Mouse (Mus musculus): ENCODE results near the gene Txn2. TPM values are rescaled to one million over a fixed set of nuclear protein-coding genes. Genes with fewer than 3 reads are reported as not detected.
"Not testable (repeated sequence)": the region's sequence is repeated elsewhere in the genome, so short reads cannot be mapped to it uniquely, and the experiment has no call there.

Txn2 gene
- polyA plus RNA-seq, 2 experiments from 2014 or later = 232 to 276 TPM

GRCm38 (mm10) chr15:77875953-77876352 lies 52.9 kb downstream of the Txn2 start:
- ATAC-seq = no peak

- ATAC-seq = no peak
Observed at GRCm38 (mm10) chr15:77874807-77875206, 54.0 kb downstream of the Txn2 start.

DNA sequence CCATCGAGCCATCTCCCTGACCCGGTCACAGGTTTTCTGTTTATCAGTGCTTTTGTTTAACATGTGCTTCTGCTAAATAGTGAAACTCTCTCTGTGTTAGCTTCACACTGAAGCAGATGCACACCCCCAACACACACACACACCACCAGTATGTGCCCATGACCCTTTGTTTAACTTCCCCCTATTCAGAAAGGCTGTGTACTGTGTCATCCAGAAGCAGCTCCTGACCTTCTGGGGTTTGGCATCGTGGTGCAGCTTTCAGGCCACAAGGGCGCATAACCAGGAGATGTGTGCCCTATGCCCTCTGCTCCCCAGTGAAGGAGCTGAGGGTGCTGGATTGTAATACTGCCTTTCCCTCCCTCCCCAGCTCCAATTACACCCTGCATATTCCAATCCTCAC lies 54.5 kb downstream of the Txn2 start:
- no peak for ATAC-seq

DNA sequence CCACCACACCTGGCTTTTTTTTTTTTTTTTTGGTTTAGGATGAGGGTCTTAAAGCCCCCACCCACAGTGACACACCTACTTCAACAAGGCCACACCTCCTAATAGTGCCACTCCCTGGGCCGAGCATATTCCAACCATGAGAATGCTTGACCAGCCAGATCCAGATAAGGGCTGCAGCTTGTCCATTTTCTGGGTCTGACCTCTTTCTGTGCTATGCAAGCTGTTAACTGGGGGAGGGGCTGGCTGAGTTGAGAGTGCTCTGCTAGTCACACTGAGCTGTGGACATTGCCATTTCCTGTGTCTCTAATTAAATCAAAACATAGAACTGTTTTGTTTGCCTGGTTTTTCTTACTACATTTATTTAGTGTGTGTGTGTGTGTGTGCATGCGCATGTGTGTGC lies 55.2 kb downstream of the Txn2 start:
- peak; percentile 39 for ATAC-seq

GRCm38 (mm10) chr15:77872996-77873395 lies 55.8 kb downstream of the Txn2 start:
- ATAC-seq = no peak

- no peak for ATAC-seq
Observed at GRCm38 (mm10) chr15:77868340-77868739, 60.5 kb downstream of the Txn2 start.

DNA sequence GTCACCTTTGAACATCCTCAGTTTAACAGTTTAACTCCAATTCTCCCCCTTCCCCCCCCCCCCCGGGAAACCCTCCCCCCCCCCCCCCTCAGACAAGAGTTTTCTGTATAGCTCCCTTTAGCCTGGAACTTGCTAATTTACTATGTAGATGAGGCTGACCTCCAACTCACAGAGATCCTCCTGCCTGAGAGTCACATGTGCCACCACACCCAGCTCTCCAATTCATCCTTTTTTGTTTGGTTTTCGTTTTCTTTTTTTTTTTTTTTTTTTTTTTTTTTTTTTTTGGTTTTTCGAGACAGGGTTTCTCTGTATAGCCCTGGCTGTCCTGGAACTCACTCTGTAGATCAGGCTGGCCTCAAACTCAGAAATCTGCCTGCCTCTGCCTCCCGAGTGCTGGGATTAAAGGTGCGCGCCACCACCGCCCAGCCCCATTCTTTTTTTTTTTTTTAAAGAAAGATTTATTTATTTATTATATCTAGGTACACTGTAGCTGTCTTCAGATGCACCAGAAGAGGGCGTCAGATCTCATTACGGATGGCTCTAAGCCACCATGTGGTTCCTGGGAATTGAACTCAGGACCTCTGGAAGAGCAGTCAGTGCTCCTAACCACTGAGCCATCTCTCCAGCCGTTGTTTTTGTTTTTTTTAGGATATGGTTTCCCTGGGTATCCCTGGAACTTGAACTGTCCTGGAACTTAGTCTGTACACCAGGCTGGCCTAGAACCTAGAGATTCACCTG lies 61.4 kb downstream of the Txn2 start:
- not testable (repeated sequence) for ATAC-seq

DNA sequence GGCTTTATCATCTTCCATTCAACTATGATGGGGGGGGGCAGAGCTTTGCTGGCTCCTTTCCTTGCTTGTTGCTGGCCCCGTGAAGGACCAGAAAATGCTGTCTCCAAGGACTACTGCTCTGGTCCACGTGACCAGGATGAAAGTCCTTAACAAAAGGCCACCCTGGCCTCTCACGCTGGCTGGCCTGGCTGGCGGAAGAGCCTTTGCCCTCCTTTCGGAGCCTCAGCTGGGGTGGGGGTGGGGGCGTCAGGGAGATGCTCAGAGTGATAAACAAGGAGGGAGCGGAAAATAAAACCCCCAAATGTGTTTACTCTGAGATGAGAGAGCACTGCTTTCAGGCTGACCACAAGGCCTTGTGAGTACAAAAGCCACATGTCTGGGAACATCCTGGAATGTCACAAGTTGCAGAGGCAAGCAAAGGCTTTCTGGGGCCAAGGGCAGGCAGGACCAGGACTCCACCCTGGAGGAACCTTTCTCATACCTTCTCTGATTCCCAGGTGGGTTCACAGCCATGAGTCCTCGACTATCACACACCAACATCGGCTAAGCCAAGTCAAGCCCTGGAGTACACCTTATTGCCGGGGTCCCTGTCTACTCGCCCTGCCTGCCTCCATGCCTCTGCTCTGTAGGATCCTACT lies 62.1 kb downstream of the Txn2 start:
- ATAC-seq = no peak

Other genes with a start within 250 kb of the Txn2 start
- gene Apol7e, start 230.1 kb downstream of the Txn2 start, polyA plus RNA-seq (2017; shearing (Covaris generic)) = 10 to 100 TPM; 57.4 to 67.8 TPM
- 10 to 100 TPM; 50.3 to 80.6 TPM for gene Apol9b, start 200.0 kb downstream of the Txn2 start, polyA plus RNA-seq (2017; shearing (Covaris generic))
- not detected for gene Apol8, start 172.0 kb downstream of the Txn2 start, polyA plus RNA-seq (2017; shearing (Covaris generic))
- gene Myh9, start 86.8 kb downstream of the Txn2 start, polyA plus RNA-seq (2017; shearing (Covaris generic)) = 100 to 1,000 TPM; 206 to 220 TPM
- 1 to 10 TPM; 2.8 to 4.2 TPM for gene Foxred2, start 27.7 kb upstream of the Txn2 start, polyA plus RNA-seq (2017; shearing (Covaris generic))
- 100 to 1,000 TPM; 161 to 213 TPM for gene Eif3d, start 41.8 kb upstream of the Txn2 start, polyA plus RNA-seq (2017; shearing (Covaris generic))
- gene Cacng2, start 191.0 kb upstream of the Txn2 start, polyA plus RNA-seq (2017; shearing (Covaris generic)) = not detected
- gene Ift27, start 245.1 kb upstream of the Txn2 start, polyA plus RNA-seq (2017; shearing (Covaris generic)) = 10 to 100 TPM; 56.6 to 59.4 TPM